Mouse (Mus musculus) kidney, adult 2 months (tissue): ENCODE measurements at regions not wholly inside any gene's neighbourhood (a gene's known extent, or its start where the extent isn't known, plus 50 kb on each side); places are given as distances from the start of the nearest gene placed in this dataset.

Source experiments
- DNase-seq: peaks from one replicate; pipeline ENCODE4 v3.0.0; 2021
- H3K27ac ChIP-seq: fragments of 200-500 bp; 2 replicates; pipeline ENCODE4 v1.5.1; 2012; ENCODE audit warnings: low read depth, low read length, control low read depth, inconsistent platforms; ENCODE audit not compliant: insufficient read depth
- H3K27me3 ChIP-seq: fragments of 200-500 bp; replicated peaks from 2 replicates; pipeline ENCODE4 v1.6.1; 2012; ENCODE audit warnings: mild to moderate bottlenecking, moderate library complexity, low read length, inconsistent platforms; ENCODE audit not compliant: control insufficient read depth, insufficient read depth
- H3K36me3 ChIP-seq: fragments of 200-500 bp; 2 replicates; pipeline ENCODE4 v1.6.1; 2012; ENCODE audit warnings: mild to moderate bottlenecking, moderate library complexity, low read length, inconsistent platforms; ENCODE audit not compliant: control insufficient read depth, insufficient read depth
- H3K4me1 ChIP-seq: fragments of 200-500 bp; 2 replicates; pipeline ENCODE4 v1.6.1; 2011; ENCODE audit warnings: low read length; ENCODE audit not compliant: control insufficient read depth, insufficient read depth
- H3K4me3 ChIP-seq: fragments of 200-500 bp; 2 replicates; pipeline ENCODE4 v1.5.1; 2011; ENCODE audit warnings: mild to moderate bottlenecking, low read depth, low read length, control low read depth; ENCODE audit not compliant: insufficient read depth
- CTCF ChIP-seq: fragments of 200-500 bp; conservative IDR thresholded peaks from 2 replicates; pipeline ENCODE4 v1.5.1; 2011; ENCODE audit warnings: low read depth, mild to moderate bottlenecking, control low read depth, low read length, moderate library complexity, mixed read lengths; ENCODE audit not compliant: insufficient read depth, insufficient read length
- POLR2A ChIP-seq: fragments of 200-500 bp; IDR thresholded peaks from one replicate; pipeline ENCODE4 v1.6.1; 2011; ENCODE audit warnings: low read depth, low read length, control low read depth
- WGBS: fragments of 180-500 bp; shearing (Covaris S2); methylation state at CpG from one replicate; pipeline ENCODE4 v1.1.7; 2018; 5-methylcytosine and 5-hydroxymethylcytosine counted together

DNA sequence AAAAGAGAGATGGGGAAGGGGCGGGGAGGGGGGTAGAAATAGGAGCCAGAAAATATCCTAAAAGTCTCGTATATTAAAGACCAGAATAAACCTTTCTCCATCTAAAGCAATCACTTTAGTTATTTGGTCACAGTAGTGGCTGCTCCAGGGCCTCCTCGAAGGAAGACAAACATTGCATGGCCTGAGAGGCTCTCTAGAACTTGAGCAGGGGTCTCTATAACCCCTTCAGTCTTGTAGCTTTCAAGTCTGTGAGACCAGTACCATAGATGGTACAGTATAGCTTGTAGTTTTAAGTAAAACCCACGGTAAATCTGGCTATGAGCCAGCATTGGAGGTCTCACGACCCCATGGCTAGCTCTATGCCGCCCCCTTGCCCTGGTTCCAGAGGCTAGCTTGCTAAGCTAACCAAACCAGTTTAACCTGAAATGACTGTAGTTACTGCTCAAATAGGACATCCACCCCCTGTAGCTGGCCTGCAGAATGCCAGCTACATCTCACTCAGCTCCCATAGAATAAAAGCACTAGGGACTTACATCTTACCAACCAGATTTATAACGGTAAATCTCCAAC is 181.7 kb upstream of the Tshz3 start:
- H3K27me3 ChIP-seq, result no peaks in the 10 kb centered on the region
- WGBS, result 58% methylated on average over 7 of the region's 7 CpGs
- H3K27ac ChIP-seq, result no peak overlapping the region
- H3K36me3 ChIP-seq, result no peaks in the 10 kb centered on the region
- H3K4me1 ChIP-seq, result no peaks in the 10 kb centered on the region
- no peak overlapping the region for H3K4me3 ChIP-seq
- TF ChIP-seq POLR2A (no peak), CTCF (no peak)
- DNase-seq, result no peak

DNA sequence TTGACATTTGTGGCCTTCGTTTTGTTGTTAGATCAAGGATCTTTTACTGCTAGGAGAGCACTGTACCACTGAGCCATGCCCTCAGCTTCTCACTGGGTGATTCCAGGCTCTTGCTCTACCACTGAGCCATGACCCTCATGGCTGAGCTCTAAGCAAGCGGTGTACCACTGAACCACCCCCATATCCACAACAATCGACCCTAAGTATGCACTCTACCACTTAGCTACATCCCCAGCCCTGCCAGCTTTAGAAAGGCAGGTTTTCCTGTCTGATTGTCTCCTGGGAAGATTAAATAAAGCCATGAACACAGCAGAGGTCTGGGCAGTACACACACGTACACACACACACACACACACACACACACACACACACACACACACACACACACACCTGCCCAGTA is 178.9 kb upstream of the Tshz3 start:
- WGBS, result 78% methylated on average over 4 of the region's 4 CpGs
- Histone ChIP-seq H3K36me3 (no peaks in the 10 kb centered on the region), H3K4me3 (no peak overlapping the region), H3K27me3 (no peaks in the 10 kb centered on the region), H3K27ac (no peak overlapping the region), H3K4me1 (no peaks in the 10 kb centered on the region)
- no peak for DNase-seq
- TF ChIP-seq CTCF (no peak), POLR2A (no peak)

DNA sequence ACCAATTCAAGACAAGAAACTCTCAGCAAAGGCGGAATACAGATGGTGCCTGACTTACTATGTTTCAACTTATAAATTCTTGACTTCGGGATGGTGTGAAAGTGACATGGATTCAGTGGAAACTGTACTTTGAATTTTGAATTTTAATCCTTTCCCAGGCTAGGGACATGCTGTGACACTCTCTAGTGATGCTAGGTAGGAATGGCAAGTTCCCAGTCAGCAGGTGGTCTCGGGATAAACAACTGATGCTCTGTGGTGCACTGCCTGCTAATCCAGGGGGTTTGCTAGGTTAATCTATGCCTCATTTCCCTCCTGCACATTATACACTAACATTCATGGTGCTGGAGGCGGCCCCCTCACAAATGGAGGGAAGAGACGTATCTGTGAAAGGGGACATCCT is 175.0 kb upstream of the Tshz3 start:
- TF ChIP-seq CTCF (no peak), POLR2A (no peak)
- no peak overlapping the region for H3K4me3 ChIP-seq
- no peaks in the 10 kb centered on the region for H3K27me3 ChIP-seq
- DNase-seq, result no peak
- no peaks in the 10 kb centered on the region for H3K4me1 ChIP-seq
- no peaks in the 10 kb centered on the region for H3K36me3 ChIP-seq
- no peak overlapping the region for H3K27ac ChIP-seq
- 64% methylated on average over 5 of the region's 5 CpGs for WGBS

DNA sequence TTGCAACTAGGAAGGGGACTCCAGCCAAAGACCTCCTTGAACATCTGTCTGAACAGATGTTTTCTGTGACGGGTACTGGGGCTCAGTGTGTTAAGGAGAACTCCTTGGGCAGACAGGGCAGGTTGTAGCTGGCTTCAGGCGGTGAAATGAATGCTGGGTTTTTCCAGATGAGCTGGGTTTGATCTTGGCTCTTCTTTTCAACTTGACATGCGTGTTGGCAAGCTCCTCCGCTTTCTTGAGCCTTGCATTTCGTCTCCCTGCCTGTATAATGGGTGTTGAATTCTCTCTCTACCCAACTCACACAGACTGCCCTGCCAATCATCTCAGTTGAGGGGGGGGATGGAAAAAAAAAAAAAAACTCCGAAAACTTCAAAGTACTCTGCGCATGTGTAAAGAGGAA is 171.8 kb upstream of the Tshz3 start:
- no peaks in the 10 kb centered on the region for H3K27me3 ChIP-seq
- no peaks in the 10 kb centered on the region for H3K4me1 ChIP-seq
- TF ChIP-seq CTCF, result no peak
- TF ChIP-seq POLR2A, result no peak
- no peaks in the 10 kb centered on the region for H3K36me3 ChIP-seq
- no peak for DNase-seq
- H3K27ac ChIP-seq, result no peak overlapping the region
- WGBS, result 66% methylated on average over 7 of the region's 7 CpGs
- H3K4me3 ChIP-seq, result no peak overlapping the region

DNA sequence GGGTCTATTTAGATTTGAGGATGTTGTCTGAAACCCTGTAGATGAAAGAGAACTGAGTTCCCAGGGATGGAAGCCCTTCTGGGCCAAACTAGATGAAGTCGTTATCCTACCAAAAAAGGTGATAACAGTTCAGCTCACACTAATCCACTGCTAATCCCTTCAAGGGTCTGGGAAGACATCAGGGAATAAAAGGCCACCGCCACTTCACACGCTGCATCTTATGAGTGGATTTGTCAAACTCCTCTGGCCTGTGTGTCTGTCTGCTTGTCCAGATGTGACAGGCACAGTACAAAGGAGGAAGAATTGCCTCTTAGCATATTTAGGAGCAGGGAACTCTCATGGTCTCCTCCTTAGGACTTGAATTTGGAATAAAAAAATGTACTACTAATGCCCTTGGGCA is 171.2 kb upstream of the Tshz3 start:
- no peak overlapping the region for H3K27ac ChIP-seq

DNA sequence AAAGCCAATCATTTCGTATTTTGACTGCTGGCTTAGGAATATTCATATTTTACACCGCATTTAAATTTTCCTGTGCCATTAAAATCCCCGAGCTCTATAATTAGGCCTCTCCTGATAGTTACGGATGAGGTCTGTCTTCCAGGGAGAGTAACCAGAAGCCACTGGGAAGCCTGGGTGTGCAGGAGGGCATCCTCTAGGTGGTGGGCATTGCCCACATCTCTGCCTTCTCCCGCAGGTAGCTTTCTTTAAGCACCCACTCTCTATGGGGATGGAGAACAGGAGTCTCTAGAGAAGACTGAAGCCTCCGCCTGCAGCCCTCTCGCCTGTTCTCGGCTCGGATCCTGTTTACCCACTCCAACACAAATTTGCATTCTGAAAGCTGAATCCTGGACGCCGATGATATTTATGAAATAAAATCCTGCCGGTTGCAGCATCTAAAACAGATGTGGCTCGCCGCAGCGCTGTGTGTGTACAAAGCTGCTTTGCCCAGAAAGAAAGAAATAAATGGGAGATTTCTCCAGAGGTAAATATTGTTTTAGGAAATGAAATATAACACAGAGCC is 168.3 kb upstream of the Tshz3 start:
- H3K27me3 ChIP-seq, result no peaks in the 10 kb centered on the region
- H3K4me1 ChIP-seq, result no peaks in the 10 kb centered on the region
- DNase-seq, result no peak
- TF ChIP-seq POLR2A (no peak), CTCF (no peak)
- H3K4me3 ChIP-seq, result no peak overlapping the region
- WGBS, result 81% methylated on average over 15 of the region's 15 CpGs
- H3K27ac ChIP-seq, result no peak overlapping the region
- no peaks in the 10 kb centered on the region for H3K36me3 ChIP-seq

More for the DNA sequence above, 171.2 kb upstream of the Tshz3 start:
- no peak for DNase-seq
- Histone ChIP-seq H3K4me1 (no peaks in the 10 kb centered on the region), H3K4me3 (no peak overlapping the region), H3K36me3 (no peaks in the 10 kb centered on the region), H3K27me3 (no peaks in the 10 kb centered on the region)
- WGBS, result 80% methylated on average over 3 of the region's 3 CpGs
- TF ChIP-seq CTCF (no peak), POLR2A (no peak)

DNA sequence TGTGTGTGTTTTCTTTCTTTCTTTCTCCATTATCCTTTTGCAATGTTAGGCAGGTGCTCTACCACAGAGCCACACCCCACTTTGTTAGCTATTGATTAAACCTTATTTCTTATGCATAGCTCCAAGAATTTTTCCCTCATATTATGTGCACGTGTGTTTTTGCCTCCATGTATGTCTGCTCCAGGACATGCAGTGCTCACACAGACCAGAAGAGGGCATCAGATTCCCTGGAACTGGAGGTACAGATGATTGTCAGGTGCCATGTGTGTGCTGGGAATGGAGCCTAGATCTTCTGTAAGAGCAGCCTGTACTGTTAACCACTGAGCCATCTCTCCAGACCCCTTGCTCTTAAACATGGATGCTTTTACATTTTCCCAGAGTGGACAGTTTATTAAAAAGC is 166.4 kb upstream of the Tshz3 start:
- WGBS, result 86% methylated on average over 1 of the region's 1 CpGs
- no peak overlapping the region for H3K27ac ChIP-seq
- no peak for TF ChIP-seq POLR2A
- peak; percentile 33; the same call in 1 of the 2 replicates for TF ChIP-seq CTCF

More for the DNA sequence above, 166.4 kb upstream of the Tshz3 start:
- Histone ChIP-seq H3K4me1 (no peaks in the 10 kb centered on the region), H3K27me3 (no peaks in the 10 kb centered on the region), H3K36me3 (no peaks in the 10 kb centered on the region), H3K4me3 (no peak overlapping the region)
- DNase-seq, result peak; percentile 4
